Mouse (Mus musculus) CD8-positive naive resting alpha-beta T cell, adult 2 months (primary cell): Measurements from ENCODE around the gene Oaz2.
"Not testable (repeated sequence)": the region's sequence is repeated elsewhere in the genome, so short reads cannot be mapped to it uniquely, and the experiment has no call there.

Source experiments
- DNase-seq, 2 experiments: peaks; one replicate each; pipeline ENCODE4 v3.0.0; 2022; ENCODE audit warnings: low read depth in 2 of 2, low spot score in 2 of 2

Gene Oaz2

GRCm38 (mm10) chr9:65649997-65650396 is 17.8 kb upstream of the Oaz2 start:
- no peak for DNase-seq

GRCm38 (mm10) chr9:65651957-65652356 is 15.8 kb upstream of the Oaz2 start:
- not testable (repeated sequence) for DNase-seq

GRCm38 (mm10) chr9:65653741-65654140 is 14.1 kb upstream of the Oaz2 start:
- DNase-seq, result no peak

- DNase-seq, result no peak
Observed at GRCm38 (mm10) chr9:65654700-65655237, 13.0 kb upstream of the Oaz2 start.

GRCm38 (mm10) chr9:65655540-65655939 is 12.3 kb upstream of the Oaz2 start:
- no peak for DNase-seq

- DNase-seq, result no peak
Observed at GRCm38 (mm10) chr9:65657218-65657617, 10.6 kb upstream of the Oaz2 start.

- no peak for DNase-seq
Observed at GRCm38 (mm10) chr9:65661029-65661428, 6.8 kb upstream of the Oaz2 start.

- DNase-seq, result no peak
Observed at GRCm38 (mm10) chr9:65661493-65661892, 6.3 kb upstream of the Oaz2 start.

- peak; percentile 23 to 43 for DNase-seq
Observed at GRCm38 (mm10) chr9:65664163-65664562, 3.6 kb upstream of the Oaz2 start.

- DNase-seq, result peak; percentile 13 to 61
Observed at GRCm38 (mm10) chr9:65666042-65666441, 1.8 kb upstream of the Oaz2 start.

GRCm38 (mm10) chr9:65671431-65671931 is 3.7 kb downstream of the Oaz2 start:
- no peak for DNase-seq

GRCm38 (mm10) chr9:65672996-65673395 is 5.2 kb downstream of the Oaz2 start:
- DNase-seq, result no peak

GRCm38 (mm10) chr9:65675461-65676357 is 7.9 kb downstream of the Oaz2 start:
- DNase-seq, result no peak

GRCm38 (mm10) chr9:65676358-65677118 is 8.7 kb downstream of the Oaz2 start:
- peak; percentile 84 to 89 for DNase-seq

- DNase-seq, result no peak
Observed at GRCm38 (mm10) chr9:65677119-65677462, 9.3 kb downstream of the Oaz2 start.

GRCm38 (mm10) chr9:65679181-65679761 is 11.5 kb downstream of the Oaz2 start:
- DNase-seq, result no peak

- no peak for DNase-seq
Observed at GRCm38 (mm10) chr9:65680938-65681633, 13.3 kb downstream of the Oaz2 start.

GRCm38 (mm10) chr9:65681634-65681940 is 13.8 kb downstream of the Oaz2 start:
- no peak for DNase-seq

- DNase-seq, result no peak
Observed at GRCm38 (mm10) chr9:65682183-65682582, 14.4 kb downstream of the Oaz2 start.

- DNase-seq, result peak in 1 of 2 experiments; percentile 25
Observed at GRCm38 (mm10) chr9:65682994-65683393, 15.2 kb downstream of the Oaz2 start.

- DNase-seq, result no peak
Observed at GRCm38 (mm10) chr9:65684704-65685103, 16.9 kb downstream of the Oaz2 start.
